Mouse (Mus musculus) forebrain, embryonic 12.5 days (tissue): ENCODE measurements at regions not wholly inside any gene's neighbourhood (a gene's known extent, or its start where the extent isn't known, plus 50 kb on each side); places are given as distances from the start of the nearest gene placed in this dataset.
A peak's percentile ranks its signal among the peaks of the same experiment; 100 is the strongest.

Experiments used
- ATAC-seq: fragments of 200-750 bp; cut with Nextera tagmentation; 2 replicates; pipeline ENCODE4 v1.8.0; 2017; ENCODE audit warnings: moderate TSS enrichment; ENCODE audit not compliant: low FRiP score
- H3K27ac ChIP-seq: fragments of 300-500 bp; sonication (generic); 2 replicates; pipeline ENCODE4 v1.5.1; 2016; ENCODE audit warnings: mild to moderate bottlenecking
- H3K27me3 ChIP-seq: fragments of 300-500 bp; sonication (generic); 2 replicates; pipeline ENCODE4 v1.6.1; 2016; ENCODE audit warnings: mild to moderate bottlenecking
- H3K36me3 ChIP-seq: fragments of 300-500 bp; sonication (generic); replicated peaks from 2 replicates; pipeline ENCODE4 v1.6.1; 2016; ENCODE audit warnings: mild to moderate bottlenecking
- H3K4me1 ChIP-seq: fragments of 300-500 bp; sonication (generic); 2 replicates; pipeline ENCODE4 v1.6.1; 2016
- H3K4me2 ChIP-seq: fragments of 300-500 bp; sonication (generic); 2 replicates; pipeline ENCODE4 v1.6.1; 2016; ENCODE audit warnings: mild to moderate bottlenecking, moderate library complexity
- H3K4me3 ChIP-seq: fragments of 300-500 bp; sonication (generic); replicated peaks from 2 replicates; pipeline ENCODE4 v1.5.1; 2016; ENCODE audit warnings: mild to moderate bottlenecking
- H3K9ac ChIP-seq: fragments of 300-500 bp; sonication (generic); 2 replicates; pipeline ENCODE4 v1.6.1; 2016; ENCODE audit warnings: mild to moderate bottlenecking
- H3K9me3 ChIP-seq: fragments of 300-500 bp; sonication (generic); 2 replicates; pipeline ENCODE4 v1.6.1; 2016
- WGBS: fragments of 180-500 bp; shearing (Covaris S2); methylation state at CpG from one replicate; pipeline ENCODE4 v1.1.7; 2016; 5-methylcytosine and 5-hydroxymethylcytosine counted together

GRCm38 (mm10) chr13:72346207-72346943 lies 282.2 kb upstream of the Irx2 start:
- 13% methylated on average over 21 of the region's 21 CpGs for WGBS
- Histone ChIP-seq H3K4me1 (peaks cover 19% of the 10 kb centered on the region), H3K4me2 (peak overlapping the region; percentile 21), H3K27ac (no peak overlapping the region), H3K36me3 (no peaks in the 10 kb centered on the region), H3K4me3 (no peak overlapping the region), H3K9ac (no peak overlapping the region), H3K9me3 (no peaks in the 10 kb centered on the region), H3K27me3 (peaks cover 96% of the 10 kb centered on the region)
- ATAC-seq: peak; percentile 45

- Histone ChIP-seq H3K4me1 (peaks cover 24% of the 10 kb centered on the region), H3K27ac (no peak overlapping the region), H3K36me3 (no peaks in the 10 kb centered on the region), H3K4me2 (no peak overlapping the region), H3K9ac (no peak overlapping the region), H3K27me3 (peaks cover 98% of the 10 kb centered on the region), H3K9me3 (no peaks in the 10 kb centered on the region), H3K4me3 (no peak overlapping the region)
- no peak for ATAC-seq
- WGBS: 80% methylated on average over 14 of the region's 14 CpGs
These were observed 281.6 kb upstream of the Irx2 start for GRCm38 (mm10) chr13:72346944-72347586.

- H3K4me2 ChIP-seq: peak overlapping the region; percentile 21
- 13% methylated on average over 18 of the region's 18 CpGs for WGBS
These were observed 275.9 kb upstream of the Irx2 start for GRCm38 (mm10) chr13:72352641-72353181.

GRCm38 (mm10) chr13:72355297-72355696 lies 273.3 kb upstream of the Irx2 start:
- no peak overlapping the region for H3K4me3 ChIP-seq
- peaks cover 88% of the 10 kb centered on the region for H3K27me3 ChIP-seq
- peaks cover 23% of the 10 kb centered on the region for H3K4me1 ChIP-seq
- H3K27ac ChIP-seq: no peak overlapping the region
- H3K9ac ChIP-seq: no peak overlapping the region
- 34% methylated on average over 1 of the region's 1 CpGs for WGBS
- no peak for ATAC-seq
- no peak overlapping the region for H3K4me2 ChIP-seq
- H3K36me3 ChIP-seq: no peaks in the 10 kb centered on the region
- no peaks in the 10 kb centered on the region for H3K9me3 ChIP-seq

More at GRCm38 (mm10) chr13:72352641-72353181, 275.9 kb upstream of the Irx2 start:
- Histone ChIP-seq H3K9ac (no peak overlapping the region), H3K4me3 (no peak overlapping the region), H3K27me3 (peaks cover 90% of the 10 kb centered on the region), H3K27ac (no peak overlapping the region), H3K36me3 (no peaks in the 10 kb centered on the region), H3K9me3 (no peaks in the 10 kb centered on the region), H3K4me1 (peaks cover 23% of the 10 kb centered on the region)
- ATAC-seq: peak; percentile 87

- no peak overlapping the region for H3K4me2 ChIP-seq
- ATAC-seq: no peak
- H3K4me3 ChIP-seq: no peak overlapping the region
- peaks cover 23% of the 10 kb centered on the region for H3K4me1 ChIP-seq
- H3K27ac ChIP-seq: no peak overlapping the region
- peaks cover 88% of the 10 kb centered on the region for H3K27me3 ChIP-seq
- WGBS: 50% methylated on average over 3 of the region's 3 CpGs
- H3K36me3 ChIP-seq: no peaks in the 10 kb centered on the region
- no peak overlapping the region for H3K9ac ChIP-seq
- no peaks in the 10 kb centered on the region for H3K9me3 ChIP-seq
These were observed 272.8 kb upstream of the Irx2 start for GRCm38 (mm10) chr13:72355821-72356220.

GRCm38 (mm10) chr13:72358243-72358904 lies 270.2 kb upstream of the Irx2 start:
- Histone ChIP-seq H3K4me2 (no peak overlapping the region), H3K4me1 (peaks cover 7% of the 10 kb centered on the region; the same call in 1 of the 2 replicates), H3K9me3 (no peaks in the 10 kb centered on the region), H3K36me3 (no peaks in the 10 kb centered on the region), H3K4me3 (no peak overlapping the region), H3K27me3 (peaks cover 93% of the 10 kb centered on the region), H3K9ac (no peak overlapping the region), H3K27ac (no peak overlapping the region)
- ATAC-seq: no peak
- 30% methylated on average over 8 of the region's 8 CpGs for WGBS

- H3K36me3 ChIP-seq: no peaks in the 10 kb centered on the region
- no peak overlapping the region for H3K27ac ChIP-seq
- peaks cover 15% of the 10 kb centered on the region for H3K4me1 ChIP-seq
- 12% methylated on average over 24 of the region's 24 CpGs for WGBS
- 0 out of 2 replicates have a peak overlapping the region, but pooled peaks have one; percentile 17 for H3K9ac ChIP-seq
- no peak overlapping the region for H3K4me3 ChIP-seq
- H3K4me2 ChIP-seq: peak overlapping the region; percentile 23
- peak; percentile 69; the same call in 1 of the 2 replicates for ATAC-seq
- H3K9me3 ChIP-seq: no peaks in the 10 kb centered on the region
- peaks cover 98% of the 10 kb centered on the region for H3K27me3 ChIP-seq
These were observed 262.9 kb upstream of the Irx2 start for GRCm38 (mm10) chr13:72365534-72366271.

- no peak overlapping the region for H3K4me3 ChIP-seq
- no peaks in the 10 kb centered on the region for H3K9me3 ChIP-seq
- no peak overlapping the region for H3K9ac ChIP-seq
- H3K4me1 ChIP-seq: peaks cover 15% of the 10 kb centered on the region
- no peak overlapping the region for H3K27ac ChIP-seq
- H3K36me3 ChIP-seq: no peaks in the 10 kb centered on the region
- H3K27me3 ChIP-seq: peaks cover 98% of the 10 kb centered on the region
- H3K4me2 ChIP-seq: peak overlapping the region; percentile 23
- ATAC-seq: no peak
- 57% methylated on average over 11 of the region's 11 CpGs for WGBS
These were observed 262.3 kb upstream of the Irx2 start for GRCm38 (mm10) chr13:72366281-72366680.

GRCm38 (mm10) chr13:72370131-72370530 lies 258.5 kb upstream of the Irx2 start:
- ATAC-seq: no peak
- H3K36me3 ChIP-seq: no peaks in the 10 kb centered on the region
- H3K9me3 ChIP-seq: no peaks in the 10 kb centered on the region
- H3K27me3 ChIP-seq: peaks cover 82% of the 10 kb centered on the region
- 75% methylated on average over 1 of the region's 1 CpGs for WGBS
- H3K27ac ChIP-seq: no peak overlapping the region
- no peak overlapping the region for H3K9ac ChIP-seq
- H3K4me1 ChIP-seq: peaks cover 14% of the 10 kb centered on the region
- H3K4me3 ChIP-seq: no peak overlapping the region
- no peak overlapping the region for H3K4me2 ChIP-seq

- H3K36me3 ChIP-seq: no peaks in the 10 kb centered on the region
- no peak overlapping the region for H3K27ac ChIP-seq
- no peak overlapping the region for H3K4me3 ChIP-seq
- no peaks in the 10 kb centered on the region for H3K9me3 ChIP-seq
- H3K9ac ChIP-seq: no peak overlapping the region
- H3K4me1 ChIP-seq: peaks cover 6% of the 10 kb centered on the region
- H3K27me3 ChIP-seq: peaks cover 78% of the 10 kb centered on the region
- no peak for ATAC-seq
- 64% methylated on average over 5 of the region's 5 CpGs for WGBS
- H3K4me2 ChIP-seq: no peak overlapping the region
These were observed 257.6 kb upstream of the Irx2 start for GRCm38 (mm10) chr13:72370997-72371396.

- no peaks in the 10 kb centered on the region for H3K27me3 ChIP-seq
These were observed 235.3 kb upstream of the Irx2 start for GRCm38 (mm10) chr13:72393366-72393765.

GRCm38 (mm10) chr13:72400677-72401076 lies 227.9 kb upstream of the Irx2 start:
- no peaks in the 10 kb centered on the region for H3K36me3 ChIP-seq
- no peak overlapping the region for H3K27ac ChIP-seq
- no peak overlapping the region for H3K4me2 ChIP-seq
- no peaks in the 10 kb centered on the region for H3K9me3 ChIP-seq
- WGBS: 36% methylated on average over 10 of the region's 10 CpGs
- H3K4me1 ChIP-seq: peaks cover 9% of the 10 kb centered on the region
- no peaks in the 10 kb centered on the region for H3K27me3 ChIP-seq
- ATAC-seq: peak; percentile 60; the same call in 1 of the 2 replicates
- no peak overlapping the region for H3K4me3 ChIP-seq
- H3K9ac ChIP-seq: no peak overlapping the region

More at GRCm38 (mm10) chr13:72393366-72393765, 235.3 kb upstream of the Irx2 start:
- H3K9ac ChIP-seq: no peak overlapping the region
- no peaks in the 10 kb centered on the region for H3K9me3 ChIP-seq
- 95% methylated on average over 2 of the region's 2 CpGs for WGBS
- H3K36me3 ChIP-seq: no peaks in the 10 kb centered on the region
- H3K4me3 ChIP-seq: no peak overlapping the region
- H3K4me2 ChIP-seq: no peak overlapping the region
- no peak for ATAC-seq
- no peaks in the 10 kb centered on the region for H3K4me1 ChIP-seq
- H3K27ac ChIP-seq: no peak overlapping the region
